Mouse (Mus musculus): ENCODE measurements around the gene Cdk5rap1. TPM values are rescaled to one million over a fixed set of nuclear protein-coding genes. Genes with fewer than 3 reads are reported as not detected.
"Not testable (repeated sequence)": the region's sequence is repeated elsewhere in the genome, so short reads cannot be mapped to it uniquely, and the experiment has no call there.

Gene Cdk5rap1
- polyA plus RNA-seq, 1 experiment from 2014 or later, result 20.3 TPM

DNA sequence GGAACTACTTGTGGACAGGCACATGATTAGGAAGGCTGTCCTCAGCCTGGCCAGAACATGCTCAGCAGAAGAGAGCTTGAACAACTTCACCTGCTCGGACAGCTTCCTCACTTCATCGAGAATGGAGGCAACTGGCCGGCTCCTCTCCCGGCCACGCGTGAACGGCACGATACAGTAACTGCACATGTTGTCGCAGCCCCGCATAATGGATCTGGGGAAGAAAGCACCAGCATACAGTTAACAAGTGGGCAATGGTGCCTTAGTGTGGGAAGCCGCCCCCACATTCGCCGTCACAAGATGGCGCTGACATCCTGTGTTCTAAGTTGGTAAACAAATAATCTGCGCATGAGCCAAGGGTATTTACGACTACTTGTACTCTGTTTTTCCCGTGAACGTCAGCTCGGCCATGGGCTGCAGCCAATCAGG, 18.8 kb downstream of the Cdk5rap1 start:
- not testable (repeated sequence) for ATAC-seq (ENCODE audit: insufficient number of reproducible peaks, low FRiP score, low TSS enrichment, low read depth); H3K4me1 ChIP-seq (ENCODE audit: control insufficient read depth, insufficient read depth, low read length); H3K27ac ChIP-seq (replicated peaks; ENCODE audit: low read depth, low read length); H3K9me3 ChIP-seq (ENCODE audit: control insufficient read depth, low read length); H3K27me3 ChIP-seq (ENCODE audit: control insufficient read depth, insufficient read depth, low read length); H3K36me3 ChIP-seq (ENCODE audit: control insufficient read depth, insufficient read depth, low read length)
- Histone ChIP-seq H3K4me2 (ENCODE audit: low read depth, severe bottlenecking) (peak overlapping the region; percentile 26), H3K9ac (ENCODE audit: low read length) (peak overlapping the region; percentile 34), H3K4me3 (ENCODE audit: low read depth, low read length) (peak overlapping the region; percentile 31)
- peak; percentile 42 for DNase-seq (ENCODE audit: low spot score)
- WGBS, result 61% methylated on average over 14 of the region's 19 CpGs

DNA sequence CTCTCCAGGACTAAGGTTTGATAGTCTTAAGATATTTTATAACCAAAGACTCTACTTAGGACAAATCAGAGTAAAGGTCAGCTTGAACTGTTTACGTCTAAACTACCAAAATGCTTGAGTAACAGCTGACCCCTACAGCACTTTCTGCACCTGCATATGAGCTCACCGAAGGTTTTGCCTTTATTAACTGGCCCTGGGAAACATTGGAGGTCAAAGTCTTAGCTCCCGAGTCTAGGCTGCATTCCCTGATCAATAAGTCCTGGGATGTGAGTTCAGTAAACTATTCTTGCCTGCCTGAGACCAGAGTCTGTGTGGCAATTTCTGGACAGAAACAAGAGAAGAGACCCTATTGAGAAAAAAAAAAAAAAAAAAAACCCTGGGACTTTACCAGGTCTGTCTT, 24.7 kb downstream of the Cdk5rap1 start:
- no peaks in the 10 kb centered on the region for H3K4me1 ChIP-seq (ENCODE audit: control insufficient read depth, insufficient read depth, low read length)
- WGBS, result 93% methylated on average over 3 of the region's 3 CpGs
- ATAC-seq (ENCODE audit: insufficient number of reproducible peaks, low FRiP score, low TSS enrichment, low read depth) (no peak), DNase-seq (ENCODE audit: low spot score) (no peak)
- peaks cover 2% of the 10 kb centered on the region; the same call in 1 of the 2 replicates for H3K36me3 ChIP-seq (ENCODE audit: control insufficient read depth, insufficient read depth, low read length)
- H3K4me3 ChIP-seq (ENCODE audit: low read depth, low read length), result no peak overlapping the region
- no peak overlapping the region for H3K9ac ChIP-seq (ENCODE audit: low read length)
- H3K27me3 ChIP-seq (ENCODE audit: control insufficient read depth, insufficient read depth, low read length), result no peaks in the 10 kb centered on the region
- no peak overlapping the region for H3K4me2 ChIP-seq (ENCODE audit: low read depth, severe bottlenecking)
- no peaks in the 10 kb centered on the region for H3K9me3 ChIP-seq (ENCODE audit: control insufficient read depth, low read length)
- no peak overlapping the region for H3K27ac ChIP-seq (replicated peaks; ENCODE audit: low read depth, low read length)

DNA sequence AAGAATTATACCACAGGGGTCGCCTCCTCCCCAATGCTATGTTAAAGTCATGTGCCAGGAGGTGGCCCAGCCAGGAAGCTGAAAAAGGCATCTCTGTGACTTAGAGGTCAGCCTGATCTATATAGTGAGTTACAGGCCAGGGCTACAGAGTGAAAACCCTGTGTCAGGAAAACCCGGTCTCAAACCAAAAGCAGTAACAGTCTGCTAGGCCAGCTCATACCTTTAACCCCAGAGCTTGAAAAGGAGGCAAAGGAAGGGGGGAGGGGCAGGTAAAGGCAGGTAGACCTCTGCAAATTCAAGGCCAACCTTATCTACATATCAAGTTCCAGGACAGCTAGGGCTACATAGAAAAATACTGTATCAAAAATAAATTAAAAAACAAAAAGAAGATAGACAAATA, 33.5 kb downstream of the Cdk5rap1 start:
- Histone ChIP-seq H3K4me3 (ENCODE audit: low read depth, low read length) (no peak overlapping the region), H3K9me3 (ENCODE audit: control insufficient read depth, low read length) (no peaks in the 10 kb centered on the region), H3K4me1 (ENCODE audit: control insufficient read depth, insufficient read depth, low read length) (no peaks in the 10 kb centered on the region), H3K4me2 (ENCODE audit: low read depth, severe bottlenecking) (no peak overlapping the region), H3K36me3 (ENCODE audit: control insufficient read depth, insufficient read depth, low read length) (no peaks in the 10 kb centered on the region; the same call in 1 of the 2 replicates), H3K27me3 (ENCODE audit: control insufficient read depth, insufficient read depth, low read length) (no peaks in the 10 kb centered on the region), H3K9ac (ENCODE audit: low read length) (no peak overlapping the region), H3K27ac (replicated peaks; ENCODE audit: low read depth, low read length) (no peak overlapping the region)
- DNase-seq (ENCODE audit: low spot score), result no peak
- ATAC-seq (ENCODE audit: insufficient number of reproducible peaks, low FRiP score, low TSS enrichment, low read depth), result no peak
- WGBS, result 70% methylated on average over 2 of the region's 2 CpGs

DNA sequence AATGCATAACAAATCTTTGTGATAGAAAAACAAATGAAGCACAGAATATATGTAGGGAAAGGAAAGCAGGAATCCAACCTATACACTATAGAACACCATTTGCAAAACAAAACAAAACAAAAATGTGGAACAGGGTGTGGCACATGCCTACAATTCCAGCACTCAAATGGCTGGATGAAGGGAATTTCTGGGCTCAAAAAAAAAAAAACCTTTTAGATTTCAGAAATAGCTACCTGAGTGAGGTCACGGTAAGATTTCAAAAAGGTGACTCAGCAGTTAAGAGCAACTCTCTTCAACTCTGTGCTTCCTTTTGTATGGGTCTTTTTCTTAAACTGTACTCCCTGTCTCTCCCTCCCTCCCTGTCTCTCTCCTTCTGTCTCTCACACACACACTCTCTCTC, 34.6 kb downstream of the Cdk5rap1 start:
- WGBS, result 93% methylated on average over 1 of the region's 1 CpGs

DNA sequence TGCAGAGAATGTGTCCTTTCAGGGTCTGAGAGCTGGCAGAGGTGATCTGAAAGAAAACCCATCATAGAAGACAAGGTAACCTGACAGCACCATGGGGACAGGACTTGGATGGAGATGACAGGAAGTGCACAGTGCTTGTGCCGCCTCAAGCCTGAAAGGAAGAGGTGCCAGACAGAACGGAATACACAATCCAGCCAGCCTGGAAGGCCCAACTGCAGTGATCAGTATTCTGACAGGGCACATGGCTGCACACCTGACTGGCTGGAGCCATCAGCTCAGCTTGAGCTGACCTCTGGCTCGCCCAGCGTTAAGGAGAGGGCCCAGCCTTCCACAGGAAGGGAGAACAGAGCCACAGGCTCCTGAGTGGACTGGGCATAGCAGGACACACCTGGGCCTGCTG, 37.2 kb downstream of the Cdk5rap1 start:
- Histone ChIP-seq H3K4me3 (ENCODE audit: low read depth, low read length) (no peak overlapping the region), H3K4me1 (ENCODE audit: control insufficient read depth, insufficient read depth, low read length) (no peaks in the 10 kb centered on the region), H3K9ac (ENCODE audit: low read length) (no peak overlapping the region), H3K27ac (replicated peaks; ENCODE audit: low read depth, low read length) (no peak overlapping the region), H3K27me3 (ENCODE audit: control insufficient read depth, insufficient read depth, low read length) (no peaks in the 10 kb centered on the region), H3K4me2 (ENCODE audit: low read depth, severe bottlenecking) (no peak overlapping the region), H3K36me3 (ENCODE audit: control insufficient read depth, insufficient read depth, low read length) (no peaks in the 10 kb centered on the region; the same call in 1 of the 2 replicates), H3K9me3 (ENCODE audit: control insufficient read depth, low read length) (no peaks in the 10 kb centered on the region)
- 89% methylated on average over 4 of the region's 4 CpGs for WGBS
- DNase-seq (ENCODE audit: low spot score) (no peak), ATAC-seq (ENCODE audit: insufficient number of reproducible peaks, low FRiP score, low TSS enrichment, low read depth) (no peak)

More for the DNA sequence above, 34.6 kb downstream of the Cdk5rap1 start:
- ATAC-seq (ENCODE audit: insufficient number of reproducible peaks, low FRiP score, low TSS enrichment, low read depth) (no peak), DNase-seq (ENCODE audit: low spot score) (no peak)
- no peaks in the 10 kb centered on the region for H3K4me1 ChIP-seq (ENCODE audit: control insufficient read depth, insufficient read depth, low read length)
- no peaks in the 10 kb centered on the region for H3K9me3 ChIP-seq (ENCODE audit: control insufficient read depth, low read length)
- H3K27ac ChIP-seq (replicated peaks; ENCODE audit: low read depth, low read length), result no peak overlapping the region
- H3K9ac ChIP-seq (ENCODE audit: low read length), result no peak overlapping the region
- H3K4me3 ChIP-seq (ENCODE audit: low read depth, low read length), result no peak overlapping the region
- no peaks in the 10 kb centered on the region for H3K27me3 ChIP-seq (ENCODE audit: control insufficient read depth, insufficient read depth, low read length)
- H3K36me3 ChIP-seq (ENCODE audit: control insufficient read depth, insufficient read depth, low read length), result no peaks in the 10 kb centered on the region; the same call in 1 of the 2 replicates
- H3K4me2 ChIP-seq (ENCODE audit: low read depth, severe bottlenecking), result no peak overlapping the region

DNA sequence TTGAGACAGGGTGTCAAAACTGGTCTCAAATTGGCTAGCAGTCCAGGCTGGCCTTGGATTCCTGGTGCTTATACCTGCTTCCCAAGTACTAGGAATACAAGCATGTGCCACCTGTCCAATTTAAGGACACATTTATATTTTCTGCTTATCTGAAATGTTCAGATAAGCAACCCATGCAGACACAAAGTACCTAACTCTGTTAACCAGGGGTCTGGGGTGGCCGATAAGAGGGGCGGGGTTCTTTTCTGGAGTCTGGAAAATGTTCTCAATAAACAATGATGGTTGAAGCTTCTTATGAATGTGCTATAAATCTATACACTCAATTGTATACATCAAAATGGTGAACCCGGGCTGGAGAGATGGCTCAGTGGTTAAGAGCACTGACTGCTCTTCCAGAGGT, 46.0 kb downstream of the Cdk5rap1 start:
- DNase-seq (ENCODE audit: low spot score) (no peak), ATAC-seq (ENCODE audit: insufficient number of reproducible peaks, low FRiP score, low TSS enrichment, low read depth) (no peak)
- WGBS, result 79% methylated on average over 3 of the region's 3 CpGs
- Histone ChIP-seq H3K4me1 (ENCODE audit: control insufficient read depth, insufficient read depth, low read length) (no peaks in the 10 kb centered on the region), H3K9me3 (ENCODE audit: control insufficient read depth, low read length) (no peaks in the 10 kb centered on the region), H3K4me2 (ENCODE audit: low read depth, severe bottlenecking) (no peak overlapping the region), H3K9ac (ENCODE audit: low read length) (no peak overlapping the region), H3K36me3 (ENCODE audit: control insufficient read depth, insufficient read depth, low read length) (no peaks in the 10 kb centered on the region), H3K4me3 (ENCODE audit: low read depth, low read length) (no peak overlapping the region), H3K27ac (replicated peaks; ENCODE audit: low read depth, low read length) (no peak overlapping the region), H3K27me3 (ENCODE audit: control insufficient read depth, insufficient read depth, low read length) (no peaks in the 10 kb centered on the region)

DNA sequence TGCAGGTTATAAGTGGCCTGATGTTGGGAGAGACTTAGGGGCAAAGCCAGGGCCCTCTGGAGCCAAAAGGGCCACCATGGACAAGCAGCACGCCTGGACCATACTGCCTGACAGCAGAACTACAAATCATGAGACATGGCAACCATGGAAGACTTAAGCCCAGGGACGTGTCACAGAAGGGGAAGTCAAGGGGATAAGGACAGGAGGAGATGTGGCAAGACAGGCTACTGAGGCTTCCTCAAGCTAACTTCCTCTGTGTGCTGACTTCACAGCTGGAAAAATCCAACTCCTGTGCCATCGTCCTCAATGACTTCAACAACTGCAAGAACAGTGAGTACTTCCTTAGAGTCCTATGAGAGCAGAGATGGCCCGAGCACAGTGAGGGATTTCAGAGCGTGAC, 59.0 kb downstream of the Cdk5rap1 start:
- not testable (repeated sequence) for H3K4me3 ChIP-seq (ENCODE audit: low read depth, low read length); H3K36me3 ChIP-seq (ENCODE audit: control insufficient read depth, insufficient read depth, low read length); H3K4me2 ChIP-seq (ENCODE audit: low read depth, severe bottlenecking); ATAC-seq (ENCODE audit: insufficient number of reproducible peaks, low FRiP score, low TSS enrichment, low read depth); DNase-seq (ENCODE audit: low spot score); H3K4me1 ChIP-seq (ENCODE audit: control insufficient read depth, insufficient read depth, low read length); H3K9me3 ChIP-seq (ENCODE audit: control insufficient read depth, low read length); H3K27me3 ChIP-seq (ENCODE audit: control insufficient read depth, insufficient read depth, low read length); H3K9ac ChIP-seq (ENCODE audit: low read length); H3K27ac ChIP-seq (replicated peaks; ENCODE audit: low read depth, low read length)
- WGBS, result 77% methylated on average over 5 of the region's 5 CpGs

DNA sequence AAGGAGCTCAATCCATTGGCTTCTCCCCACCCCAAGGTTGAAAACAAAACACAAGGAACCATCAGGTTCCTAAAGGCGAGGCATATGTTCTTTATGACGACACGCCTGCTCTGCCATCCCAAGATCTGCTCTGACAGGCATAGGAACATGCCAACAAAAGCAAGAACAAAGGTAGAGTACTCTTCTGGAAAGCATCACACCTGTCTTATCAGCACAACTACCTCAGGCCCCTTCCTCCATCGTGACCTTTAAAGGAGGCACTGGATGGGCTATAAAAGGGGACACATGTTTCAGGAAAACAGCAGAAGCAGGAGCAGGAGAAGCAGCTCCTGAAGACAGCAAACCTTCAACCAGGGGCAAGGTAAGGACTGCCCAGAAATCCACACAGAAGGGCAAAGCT, 65.9 kb downstream of the Cdk5rap1 start, which contains the start of gene Bpifb9b:
TSS of gene Bpifb9b (plus strand) at position 301 of the 400 bp plus-strand sequence.
- H3K4me3 ChIP-seq (ENCODE audit: low read depth, low read length); H3K9ac ChIP-seq (ENCODE audit: low read length); H3K27ac ChIP-seq (replicated peaks; ENCODE audit: low read depth, low read length); ATAC-seq (ENCODE audit: insufficient number of reproducible peaks, low FRiP score, low TSS enrichment, low read depth); H3K36me3 ChIP-seq (ENCODE audit: control insufficient read depth, insufficient read depth, low read length); DNase-seq (ENCODE audit: low spot score); H3K4me2 ChIP-seq (ENCODE audit: low read depth, severe bottlenecking); H3K9me3 ChIP-seq (ENCODE audit: control insufficient read depth, low read length); H3K27me3 ChIP-seq (ENCODE audit: control insufficient read depth, insufficient read depth, low read length); H3K4me1 ChIP-seq (ENCODE audit: control insufficient read depth, insufficient read depth, low read length): not testable (repeated sequence)
- 87% methylated on average over 4 of the region's 4 CpGs for WGBS

DNA sequence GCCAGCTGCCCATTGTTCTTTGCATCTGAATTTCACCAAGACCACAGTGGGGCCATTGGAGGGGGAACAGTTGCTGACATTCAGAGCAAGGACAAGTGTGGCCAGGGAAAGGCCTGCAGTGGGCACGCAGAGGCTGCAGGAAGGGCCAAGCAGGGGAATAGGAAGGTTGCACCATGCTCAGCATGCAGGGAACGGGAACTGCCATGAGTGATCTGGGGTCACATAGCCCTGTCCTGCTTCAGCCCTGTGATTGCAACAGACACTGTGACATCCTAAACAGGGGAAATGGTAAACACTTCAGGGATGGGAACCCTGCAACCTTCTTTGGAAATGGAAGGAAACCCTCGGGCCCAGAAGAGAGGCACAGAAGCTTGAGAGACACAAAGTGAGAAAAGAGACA, 68.2 kb downstream of the Cdk5rap1 start:
- not testable (repeated sequence) for H3K4me2 ChIP-seq (ENCODE audit: low read depth, severe bottlenecking); H3K36me3 ChIP-seq (ENCODE audit: control insufficient read depth, insufficient read depth, low read length); H3K4me1 ChIP-seq (ENCODE audit: control insufficient read depth, insufficient read depth, low read length); DNase-seq (ENCODE audit: low spot score); H3K27ac ChIP-seq (replicated peaks; ENCODE audit: low read depth, low read length); H3K9me3 ChIP-seq (ENCODE audit: control insufficient read depth, low read length); H3K9ac ChIP-seq (ENCODE audit: low read length); H3K27me3 ChIP-seq (ENCODE audit: control insufficient read depth, insufficient read depth, low read length); ATAC-seq (ENCODE audit: insufficient number of reproducible peaks, low FRiP score, low TSS enrichment, low read depth); H3K4me3 ChIP-seq (ENCODE audit: low read depth, low read length)
- 94% methylated on average over 1 of the region's 3 CpGs for WGBS

All from limb, embryonic 11.5 days (tissue).